Mouse (Mus musculus) NIH3T3 (cell line): Measurements from ENCODE around the gene Fignl1.

ENCODE experiments used
- DNase-seq: peaks from one replicate; pipeline ENCODE4 v3.0.0-alpha.2; 2012; ENCODE audit warnings: low read depth

Fignl1 gene

DNA sequence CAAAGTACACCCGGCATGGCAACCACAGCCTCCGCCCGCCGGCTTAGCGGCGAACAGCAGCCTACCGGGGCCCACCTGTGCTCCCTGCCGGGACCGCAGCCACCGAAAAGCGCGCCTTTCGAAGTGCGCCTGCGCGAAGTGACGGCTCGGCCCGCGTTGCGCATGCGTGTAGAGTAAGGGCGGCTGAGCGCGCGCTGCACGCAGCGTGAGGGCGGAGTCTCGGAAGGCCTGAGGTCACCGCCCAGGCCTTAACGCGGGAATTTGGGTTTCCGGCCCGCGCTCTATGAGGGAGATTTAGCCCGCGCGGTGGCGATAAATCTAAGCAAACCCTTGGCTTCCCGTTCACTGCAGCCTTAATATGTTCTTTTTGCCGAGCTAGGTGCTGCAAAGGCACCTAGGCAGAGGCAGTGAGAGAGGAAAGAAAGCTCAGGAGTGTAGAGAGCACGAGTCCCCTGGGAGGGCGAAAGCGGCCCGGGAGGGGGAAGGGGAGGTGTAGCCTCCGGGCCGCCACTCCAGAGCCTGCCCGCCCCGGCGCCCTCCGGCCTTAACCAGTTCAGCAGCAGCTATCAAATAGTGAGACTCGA, at the start of gene Fignl1:
Gene Fignl1 (minus strand): TSS at position 143 of the 584 bp plus-strand sequence.
- peak; percentile 99 for DNase-seq

DNA sequence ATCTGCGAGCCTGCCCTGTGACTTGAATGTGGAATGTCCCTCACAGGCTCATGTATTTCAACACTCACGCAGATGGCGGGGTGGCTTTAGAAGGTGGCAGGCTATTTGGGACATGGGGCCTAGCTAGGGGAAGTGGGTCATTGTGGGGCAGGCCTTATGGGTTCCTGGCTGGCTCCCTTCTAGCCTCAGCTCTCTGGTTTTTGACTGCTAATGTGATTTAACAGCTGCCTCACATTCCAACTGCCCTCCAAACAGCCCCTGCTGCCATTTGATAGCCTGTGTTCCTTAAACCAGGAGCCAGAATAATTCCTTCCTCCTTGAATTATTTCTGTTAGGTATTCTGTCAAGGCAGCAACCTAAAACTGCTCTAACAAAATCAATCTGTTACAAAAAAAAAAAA, 48.2 kb upstream of the Fignl1 start:
- no peak for DNase-seq

DNA sequence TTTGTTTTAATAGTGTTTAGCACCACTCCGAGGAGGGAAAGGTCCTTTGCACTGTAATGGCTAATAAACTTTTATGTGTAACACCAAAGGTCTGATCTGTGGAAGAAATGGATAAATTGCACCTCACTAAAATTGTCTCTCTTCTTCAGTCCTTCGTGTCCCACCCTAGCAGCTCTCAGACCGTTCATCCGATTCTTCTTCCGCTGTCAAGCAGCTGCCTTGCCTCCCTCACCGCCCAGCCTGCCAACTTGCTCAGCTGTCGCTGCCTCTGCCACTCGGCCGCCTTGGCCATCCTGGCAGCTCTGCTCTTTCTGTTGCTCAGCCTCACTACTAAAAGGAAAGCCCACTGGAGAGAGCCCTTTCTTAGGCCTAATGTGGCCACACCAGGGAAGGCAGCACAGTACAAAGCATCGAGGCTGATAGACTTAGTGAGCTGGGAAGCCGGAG, 46.9 kb upstream of the Fignl1 start:
- DNase-seq, result no peak

DNA sequence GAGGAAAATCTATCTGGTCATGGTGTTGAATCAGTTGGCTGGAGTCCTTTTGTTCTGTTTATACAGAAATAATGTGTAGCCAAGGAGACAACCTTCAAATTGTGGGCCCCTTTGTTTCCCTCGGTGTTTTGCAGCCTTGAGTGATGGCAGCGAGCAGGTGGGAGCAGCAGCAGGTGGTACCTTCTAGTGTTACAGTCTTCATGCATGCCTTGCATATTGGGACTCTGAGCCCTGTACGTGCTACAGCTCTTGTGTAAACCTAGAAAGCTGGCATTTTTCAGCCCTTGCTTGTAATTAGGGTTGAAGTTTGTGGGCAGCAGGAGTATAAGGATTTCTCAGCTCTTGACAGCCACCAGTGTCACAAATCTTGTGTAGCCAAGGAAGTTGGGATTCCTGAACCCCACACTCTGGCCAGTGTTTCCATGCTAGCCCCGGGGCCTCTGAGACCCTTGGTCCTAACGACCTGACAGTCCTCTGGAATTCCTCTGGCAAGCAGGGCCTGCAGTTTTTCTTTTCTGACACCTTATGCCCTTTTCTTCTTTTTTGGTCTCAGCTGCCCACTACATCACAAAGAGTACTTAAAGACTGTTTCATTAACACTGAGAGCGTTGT, 46.4 kb upstream of the Fignl1 start:
- no peak for DNase-seq

DNA sequence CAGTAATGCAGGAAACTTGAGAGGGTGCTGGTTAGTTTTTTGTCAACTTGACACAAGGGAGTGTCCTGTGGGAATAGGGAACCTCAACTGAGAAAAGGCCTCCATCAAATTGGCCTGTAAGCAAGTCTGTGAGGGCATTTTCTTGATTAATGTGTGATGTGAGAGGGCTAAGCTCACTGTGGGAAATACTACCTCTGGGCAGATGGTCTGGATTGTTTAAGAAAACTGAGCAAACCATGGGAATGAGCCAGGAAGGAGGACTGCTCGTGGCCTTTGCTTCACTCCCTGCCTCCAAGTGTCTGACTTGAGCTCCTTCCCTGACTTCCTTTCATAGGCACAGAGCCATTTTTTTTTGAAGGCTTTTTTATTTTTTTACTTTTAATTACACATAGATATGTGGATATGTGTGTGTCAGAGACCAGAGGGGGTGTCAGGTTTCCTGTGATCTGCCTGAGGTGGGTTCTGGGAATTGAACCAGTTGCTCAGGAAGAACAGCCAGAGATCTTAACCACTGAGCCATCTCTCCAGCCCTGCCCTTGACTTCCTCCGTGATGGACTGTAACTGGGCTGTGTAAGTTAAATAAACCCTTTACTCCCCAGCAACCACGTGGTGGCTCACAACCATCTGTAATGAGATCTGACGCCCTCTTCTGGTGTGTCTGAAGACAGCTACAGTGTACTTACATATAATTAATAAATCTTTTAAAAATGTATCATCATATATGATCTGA, 45.1 kb upstream of the Fignl1 start:
- peak; percentile 60 for DNase-seq

DNA sequence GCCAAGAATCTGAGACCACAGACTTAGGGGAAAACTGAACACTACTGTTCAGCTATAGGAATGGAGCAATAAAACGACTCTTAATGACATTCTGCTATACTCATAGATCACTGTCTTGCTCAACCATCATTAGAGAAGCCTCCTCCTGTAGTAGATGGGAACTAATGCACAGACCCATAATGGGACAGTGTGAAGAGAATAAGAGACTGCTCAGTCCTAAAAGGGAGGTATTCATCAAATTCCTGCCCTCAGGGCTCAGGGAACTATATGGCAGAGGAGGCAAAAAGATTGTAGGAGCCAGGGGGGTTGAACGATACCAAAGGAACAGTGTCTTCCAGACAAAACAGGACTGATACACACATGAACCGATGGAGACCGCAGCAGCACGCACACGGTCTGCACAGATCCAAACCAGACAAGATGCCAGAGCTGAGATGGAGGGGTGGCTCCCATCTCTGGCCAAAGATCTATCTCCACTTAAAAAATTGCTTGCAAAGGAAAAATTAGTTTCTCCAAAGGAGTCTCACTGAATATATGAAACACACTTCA, 43.3 kb upstream of the Fignl1 start:
- no peak for DNase-seq

DNA sequence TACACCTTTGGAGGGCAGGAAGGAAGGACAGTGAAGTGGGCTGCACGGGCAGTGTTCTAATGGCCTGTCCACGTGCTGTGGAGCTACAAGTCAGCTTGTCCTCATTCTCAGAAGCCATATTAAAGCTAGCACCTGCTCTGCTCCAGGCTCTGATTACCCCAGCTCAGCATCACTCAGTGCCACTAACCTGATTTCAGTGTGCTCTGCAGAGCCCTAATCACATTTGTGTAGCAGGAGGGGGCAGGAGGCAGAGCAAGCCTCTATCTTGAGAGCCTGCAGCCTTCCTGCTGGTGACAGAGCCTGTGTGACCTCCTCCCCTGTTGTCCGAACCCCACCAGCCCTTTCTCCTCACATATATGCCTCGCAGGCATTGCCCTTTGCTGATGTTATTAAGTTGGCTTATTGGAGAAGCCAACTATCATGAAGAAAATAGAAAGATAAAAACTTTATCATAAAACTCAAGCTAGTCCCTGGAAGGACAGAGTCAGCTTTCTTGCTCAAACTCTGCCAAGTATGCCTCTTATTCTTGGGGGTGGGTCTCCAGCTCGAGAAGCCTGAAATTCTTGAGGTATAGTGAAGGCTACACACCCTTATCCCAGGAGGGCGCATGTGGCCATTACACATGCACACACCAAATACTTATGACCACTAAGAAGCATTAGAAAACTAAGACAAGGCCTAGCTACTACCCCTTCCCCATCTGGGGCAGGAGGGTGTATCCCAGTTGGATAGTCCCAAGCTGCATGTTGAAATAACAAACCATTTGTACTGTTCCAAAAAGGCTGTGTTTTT, 41.9 kb upstream of the Fignl1 start:
- DNase-seq, result no peak

DNA sequence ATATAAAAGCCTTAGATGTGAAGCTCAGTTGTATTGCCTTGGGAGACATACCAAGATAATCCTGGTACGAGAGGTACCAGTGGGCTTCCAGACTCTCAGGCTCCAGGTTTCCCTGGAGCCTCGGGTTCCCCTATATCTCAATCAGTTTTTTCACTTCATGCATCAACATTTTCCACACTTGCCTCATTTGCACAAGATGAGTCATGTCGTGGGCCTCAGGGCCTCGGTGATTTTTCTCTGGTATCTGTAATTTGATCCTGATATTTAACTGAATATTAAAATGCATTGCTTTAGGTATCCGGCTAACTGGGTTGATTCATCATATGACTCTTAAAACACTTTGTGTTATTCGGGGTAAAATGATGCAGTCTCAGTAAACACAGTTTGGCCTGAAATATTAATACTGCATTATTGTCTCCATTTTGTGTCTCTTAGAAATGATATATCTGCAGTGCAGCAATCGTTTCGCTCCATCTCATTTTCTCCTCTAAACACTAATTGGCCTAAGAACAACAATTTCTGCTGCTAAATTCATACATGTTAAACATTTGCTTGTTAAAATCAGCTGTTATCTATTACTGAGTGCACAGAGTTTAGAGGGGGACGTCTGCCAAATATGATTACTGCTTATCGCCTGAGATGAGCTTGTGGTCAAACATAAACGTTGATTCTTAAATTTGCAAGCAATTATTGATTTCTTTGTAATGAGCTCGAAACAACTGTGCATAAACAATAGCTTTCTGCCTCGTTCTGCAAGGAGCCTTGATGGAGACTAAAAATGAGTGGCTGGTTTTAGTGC, 41.0 kb upstream of the Fignl1 start:
- DNase-seq, result peak; percentile 79

DNA sequence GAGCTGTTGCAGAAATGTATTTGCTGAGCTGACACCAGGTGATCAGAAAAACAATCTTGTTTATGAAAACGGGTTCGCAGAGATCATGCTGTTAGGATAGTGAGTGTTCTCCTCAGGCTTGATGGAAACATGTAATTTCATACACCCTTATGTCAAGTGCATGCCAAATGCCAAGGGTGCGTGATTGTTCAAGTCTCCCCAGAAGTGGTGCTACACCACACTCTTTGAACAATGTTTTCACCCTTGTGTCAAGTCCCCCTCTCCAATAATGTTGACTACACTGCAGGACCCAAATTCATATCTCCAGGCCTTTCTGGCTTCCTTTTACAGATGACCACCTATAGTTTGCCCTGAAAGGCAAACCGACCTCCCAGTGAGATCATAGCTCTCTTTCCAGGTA, 39.7 kb upstream of the Fignl1 start:
- DNase-seq, result no peak

DNA sequence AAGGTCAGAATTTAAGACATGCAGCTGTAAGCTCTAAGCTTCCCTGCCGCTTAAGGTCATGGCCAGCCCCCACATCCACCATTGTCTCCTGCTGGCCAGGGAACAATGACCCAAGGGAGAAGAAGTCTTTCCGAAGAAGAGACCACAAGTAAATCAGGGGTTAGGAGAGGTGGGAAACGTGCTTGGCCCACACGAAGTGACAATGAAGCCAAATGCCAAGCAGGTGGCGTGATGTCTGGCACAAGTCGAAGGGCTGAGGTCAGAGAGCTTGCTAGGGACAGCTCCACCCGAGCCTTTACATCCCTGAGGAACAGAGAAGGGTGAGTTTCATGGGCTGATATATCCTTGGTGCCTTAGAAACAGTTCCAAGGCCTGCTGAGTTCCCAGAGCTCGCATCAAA, 36.3 kb upstream of the Fignl1 start:
- DNase-seq, result no peak

DNA sequence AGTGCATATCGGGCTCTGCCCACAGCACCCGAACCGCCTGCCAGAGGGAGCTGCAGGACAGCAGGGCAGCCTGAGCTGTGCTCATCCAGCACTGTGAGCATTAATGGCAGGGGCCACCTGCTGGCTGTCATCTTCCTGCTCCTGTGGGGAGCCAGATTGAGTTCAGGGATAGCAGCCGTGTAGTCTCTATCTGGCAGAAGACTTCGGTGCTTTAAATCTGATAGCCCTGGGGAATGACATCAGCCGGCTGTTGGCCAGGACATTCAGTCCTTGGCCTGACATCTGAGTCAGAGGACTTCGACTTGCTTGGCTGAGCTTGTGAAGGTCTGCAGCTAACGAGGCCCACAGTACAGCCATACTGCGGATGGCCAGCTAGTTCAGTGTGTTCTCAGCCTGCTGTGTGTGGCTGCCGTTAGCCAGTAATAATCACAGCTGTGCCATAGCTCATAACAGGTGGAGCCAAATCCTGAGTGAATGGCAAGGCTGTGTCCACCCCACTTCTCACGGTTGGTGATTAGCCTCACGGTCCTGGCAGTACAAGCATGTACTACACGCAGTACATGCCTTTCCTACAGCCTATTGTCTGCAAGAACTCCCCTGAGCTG, 35.7 kb upstream of the Fignl1 start:
- peak; percentile 92 for DNase-seq

DNA sequence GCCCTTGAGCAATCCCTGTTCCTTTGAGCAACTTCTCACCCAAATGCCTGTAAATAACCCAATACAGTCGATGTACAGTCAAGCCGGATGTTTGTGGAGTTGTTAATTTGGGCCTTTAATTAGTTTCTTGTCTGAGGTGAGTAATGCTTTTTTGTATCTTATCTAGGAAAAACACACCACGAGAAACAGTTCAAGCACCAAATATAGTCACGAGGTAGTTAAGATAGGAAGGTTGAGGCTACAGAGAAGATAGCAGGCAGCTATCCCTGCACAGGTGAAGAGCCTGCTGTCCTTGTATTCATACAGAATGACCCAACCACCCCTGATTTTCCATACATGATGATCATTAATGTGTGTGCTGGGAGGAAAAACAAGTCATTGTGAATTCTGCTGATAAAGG, 32.8 kb upstream of the Fignl1 start:
- DNase-seq, result no peak

DNA sequence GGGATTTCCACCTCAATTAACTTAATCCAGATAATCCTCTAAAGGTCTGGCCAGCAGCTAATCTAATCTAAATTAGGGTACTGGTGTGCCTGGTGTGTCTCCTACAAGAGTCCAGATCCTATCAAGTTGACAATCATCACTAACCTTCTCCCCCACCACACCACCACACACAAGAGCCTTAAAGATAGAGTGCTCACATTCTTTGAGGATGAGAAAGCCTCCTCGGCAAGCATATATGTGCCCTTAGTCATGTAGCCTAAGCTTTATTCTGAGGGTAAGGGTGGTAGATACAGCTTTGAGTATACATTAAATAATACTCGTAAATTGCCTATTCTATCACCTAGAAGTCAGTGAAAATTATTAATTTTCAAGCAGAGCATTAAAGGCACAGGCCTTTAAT, 32.0 kb upstream of the Fignl1 start:
- DNase-seq, result peak; percentile 40

DNA sequence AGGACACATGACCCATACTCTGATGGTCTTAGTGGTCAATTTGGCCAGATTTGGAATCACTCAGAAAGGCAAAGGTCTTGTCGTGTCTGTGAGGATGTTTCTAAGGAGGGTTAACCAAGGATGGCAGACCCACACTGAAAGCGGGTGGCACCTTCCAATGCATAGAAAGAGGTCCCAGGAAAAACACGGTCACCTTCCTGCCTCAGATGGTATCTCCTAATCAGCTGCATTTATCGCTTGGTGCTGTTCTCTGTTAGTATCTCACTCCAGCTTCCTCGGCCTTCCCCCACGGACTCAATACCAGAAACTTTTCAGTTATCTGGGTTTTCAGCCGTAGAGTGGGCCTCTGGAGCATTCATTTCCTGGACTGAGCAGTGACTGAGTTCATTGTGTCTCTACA, 31.1 kb upstream of the Fignl1 start:
- DNase-seq, result no peak

DNA sequence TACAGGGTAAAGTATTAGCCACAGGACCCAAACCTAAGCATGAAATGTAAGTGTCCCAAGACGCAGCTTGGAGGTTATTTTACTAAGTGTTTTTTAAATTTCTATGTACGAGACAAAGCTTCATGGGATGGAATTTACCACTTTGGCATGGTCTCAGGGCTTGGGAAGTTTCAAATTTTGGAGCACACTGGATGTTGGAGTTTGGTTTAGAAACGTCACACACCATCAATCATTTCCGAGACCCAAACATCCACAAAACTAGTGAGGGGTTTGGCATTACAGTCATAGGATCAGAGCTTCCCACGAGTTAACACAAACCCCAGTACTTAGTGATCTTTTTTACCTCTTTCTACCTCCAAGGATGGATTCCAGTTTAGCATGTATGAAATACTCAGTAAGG, 28.6 kb upstream of the Fignl1 start:
- DNase-seq, result no peak

DNA sequence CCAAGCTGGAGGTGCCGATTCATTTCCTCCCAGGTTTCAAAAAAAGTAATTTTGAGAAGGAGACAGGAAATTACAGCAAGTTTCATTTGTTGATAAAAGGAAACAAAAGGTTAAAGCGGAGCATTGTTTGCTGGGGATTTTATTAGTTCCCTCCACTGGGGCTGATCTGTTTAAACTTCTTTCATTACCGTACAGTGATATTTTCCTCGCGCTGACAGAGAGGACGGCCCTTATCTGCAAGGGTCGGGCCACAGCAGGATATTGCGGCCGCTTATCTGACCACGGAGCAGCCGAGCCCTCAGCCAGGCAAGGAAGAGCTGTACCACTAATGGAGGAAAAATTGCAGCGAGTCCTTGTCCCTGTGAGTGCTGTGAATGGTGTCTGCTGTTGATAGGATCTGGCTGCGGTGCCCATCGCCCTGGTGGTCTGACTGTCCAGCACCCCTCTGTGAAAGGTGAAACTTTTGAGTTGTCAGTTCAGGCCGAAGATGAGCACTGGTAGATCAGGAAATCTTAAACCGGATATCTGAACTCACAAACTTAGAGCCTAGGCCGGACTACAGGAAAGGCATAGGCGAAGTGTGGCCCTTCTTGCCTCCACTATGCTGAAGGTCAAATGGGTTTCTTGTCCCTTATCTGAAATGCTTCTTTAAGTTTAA, 28.1 kb upstream of the Fignl1 start:
- DNase-seq, result no peak

DNA sequence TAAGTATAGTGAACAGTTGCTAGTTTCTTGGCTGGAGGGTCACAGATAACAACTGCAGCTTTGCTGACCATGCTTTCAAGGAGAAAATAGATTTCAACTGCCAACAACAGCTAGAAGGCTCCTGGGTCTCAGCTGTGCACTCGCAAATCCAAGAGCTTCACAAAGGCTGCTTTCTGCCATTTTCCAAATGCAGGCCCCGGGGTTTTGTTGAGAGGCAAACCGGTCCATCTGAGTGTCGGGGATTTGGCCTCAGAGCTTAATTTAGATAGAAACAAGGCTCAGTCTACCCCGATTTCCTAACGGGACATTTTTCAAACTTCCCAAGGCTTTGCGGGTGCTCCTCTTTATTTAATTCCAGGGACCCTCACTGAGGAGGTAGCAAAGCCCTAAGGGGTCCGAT, 27.5 kb upstream of the Fignl1 start:
- DNase-seq, result no peak

DNA sequence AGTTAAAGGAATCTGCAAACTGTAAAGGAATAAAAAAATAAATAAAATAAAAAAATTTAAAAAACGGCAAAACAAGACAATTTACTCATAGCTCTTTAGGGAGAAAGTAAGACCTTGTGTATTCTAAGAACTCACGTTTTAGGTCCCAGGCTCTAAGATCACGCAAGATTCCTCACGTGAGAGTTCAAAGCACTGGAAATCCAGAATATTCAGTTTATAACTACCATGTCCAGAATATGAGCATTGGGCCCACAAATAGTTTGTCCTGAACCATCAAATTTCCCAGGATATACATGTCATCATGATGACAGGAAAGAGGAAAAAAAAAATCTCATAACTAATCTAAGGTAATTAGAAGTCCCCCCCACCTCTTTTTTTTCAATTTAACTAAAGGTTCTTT, 27.0 kb upstream of the Fignl1 start:
- no peak for DNase-seq

DNA sequence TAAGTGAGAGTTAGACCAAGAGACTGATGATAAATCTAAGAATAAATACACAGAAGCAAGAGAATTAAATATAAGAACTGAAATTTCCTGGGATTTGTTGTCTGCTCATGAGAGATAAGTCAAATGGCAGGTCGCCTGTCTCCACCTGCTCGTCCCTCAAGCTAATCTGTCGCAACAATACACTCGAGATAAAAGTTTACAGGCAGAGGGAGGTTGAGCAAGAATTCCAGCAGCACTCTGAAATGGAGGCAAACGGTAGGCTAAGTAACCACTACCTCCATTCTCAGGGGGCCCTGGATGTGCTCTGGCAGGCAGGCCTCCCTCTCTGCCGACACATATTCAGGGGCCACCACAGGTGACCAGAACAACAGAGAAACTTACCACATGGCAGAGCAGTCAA, 26.6 kb upstream of the Fignl1 start:
- DNase-seq, result no peak

DNA sequence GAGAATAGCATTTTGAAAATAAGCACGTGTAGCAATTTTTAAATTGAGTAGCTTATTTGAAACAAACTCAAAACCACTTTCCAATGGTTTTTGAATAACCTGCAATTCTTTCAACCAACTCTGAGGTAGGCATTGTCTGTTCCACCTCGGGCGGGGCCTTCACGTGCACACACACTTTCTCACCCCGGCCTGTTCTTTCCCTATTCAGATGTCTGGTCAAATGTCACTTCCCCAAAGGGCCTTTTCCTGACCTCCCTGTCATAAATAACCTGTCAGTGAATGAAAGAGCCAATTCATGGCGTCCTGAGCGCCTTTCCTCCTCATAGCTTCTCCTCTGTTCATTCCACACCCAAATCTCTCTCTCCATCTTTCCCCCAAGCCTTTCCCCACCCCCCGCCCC, 24.3 kb upstream of the Fignl1 start:
- no peak for DNase-seq

DNA sequence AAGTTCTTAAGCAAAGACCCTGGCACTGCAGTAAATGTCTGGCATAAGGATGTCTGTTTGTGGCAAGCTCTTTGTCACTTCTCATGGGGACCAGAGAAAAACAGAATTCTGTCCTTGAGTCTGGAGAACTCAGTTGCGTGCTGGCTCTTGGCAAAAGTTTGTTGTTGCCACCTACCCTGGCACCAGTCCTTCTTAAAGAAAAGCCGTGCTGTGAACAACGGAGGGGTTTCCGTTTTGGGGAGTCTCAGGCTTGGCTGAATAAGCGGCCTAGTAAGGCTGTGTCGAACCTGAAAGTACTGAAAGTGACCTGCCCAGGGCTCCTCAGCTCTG, 24.0 kb upstream of the Fignl1 start:
- DNase-seq, result no peak
